Mouse (Mus musculus): ENCODE results near the gene Srpk3. TPM values are rescaled to one million over a fixed set of nuclear protein-coding genes. Genes with fewer than 3 reads are reported as not detected.
"Not testable (repeated sequence)": the region's sequence is repeated elsewhere in the genome, so short reads cannot be mapped to it uniquely, and the experiment has no call there.

The Srpk3 gene
- 1.5 and 1.6 TPM in 2 replicates for polyA plus RNA-seq (2016; fragmentation: Nextera tagmentation; extraction: Ambion mirVana)

DNA sequence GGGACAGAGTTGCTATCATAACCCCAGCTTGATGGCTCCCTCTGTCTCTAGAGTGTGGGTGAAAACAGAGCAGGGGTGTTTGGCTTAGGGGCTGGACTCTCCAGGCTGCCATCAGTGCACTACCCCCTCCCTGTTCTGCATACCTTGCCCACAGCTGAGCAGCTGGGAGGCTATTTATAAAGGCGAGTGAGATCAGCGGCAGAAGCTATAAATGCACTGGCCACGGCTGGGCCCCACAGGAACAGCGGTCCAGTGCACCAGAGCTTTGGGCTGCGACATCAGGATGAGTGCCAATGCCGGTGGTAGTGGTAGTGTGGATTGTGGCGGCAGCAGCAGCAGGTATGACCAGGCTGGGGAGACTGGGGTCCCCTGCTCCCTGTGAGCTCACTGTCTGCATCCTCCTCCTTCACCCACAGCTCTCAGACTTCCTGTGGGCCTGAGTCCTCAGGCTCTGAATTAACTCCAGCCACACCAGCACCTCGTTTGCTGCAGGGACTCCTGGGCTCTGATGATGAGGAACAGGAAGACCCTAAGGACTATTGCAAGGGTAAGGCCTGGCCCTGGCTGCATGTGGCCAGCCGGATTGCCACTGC is at the start of gene Srpk3:
TSS of gene Srpk3 (plus strand) at position 238 of the 593 bp plus-strand sequence.
- Histone ChIP-seq H3K27me3 (ENCODE audit: low read depth, poor library complexity, severe bottlenecking) (no peaks in the 10 kb centered on the region), H3K4me3 (no peak within 1 kb of the TSS), H3K9me3 (replicated peaks) (no peaks in the 10 kb centered on the region; the same call in 1 of the 2 replicates), H3K4me1 (0 out of 2 replicates have a peak, but pooled peaks cover 3% of the 10 kb centered on the region), H3K36me3 (peaks cover 35% of the 10 kb centered on the region), H3K27ac (replicated peaks) (no peak within 1 kb of the TSS)
- no peak for DNase-seq (ENCODE audit: low spot score)
- WGBS = 66% methylated on average over 9 of the region's 9 CpGs

DNA sequence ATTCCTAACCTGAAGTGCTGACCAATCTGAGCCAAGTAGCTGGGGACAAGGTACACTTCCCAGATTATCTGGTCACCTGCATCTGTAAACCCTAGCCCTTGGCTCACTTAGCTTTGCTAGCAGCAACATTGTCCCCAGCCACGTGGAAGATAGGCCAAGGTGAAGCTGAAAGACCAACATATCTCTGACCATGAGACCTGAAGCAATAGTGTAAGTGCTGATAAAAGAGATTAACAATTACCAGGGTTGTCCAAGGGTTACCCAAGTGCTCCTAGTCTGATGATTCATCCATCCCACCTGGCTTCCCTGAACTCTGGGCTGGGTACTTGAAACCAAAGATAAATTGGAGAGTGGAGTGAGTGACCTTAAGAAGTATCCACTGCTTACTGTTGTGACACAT is 43.3 kb upstream of the Srpk3 start:
- no peak overlapping the region for H3K4me3 ChIP-seq
- peaks cover 7% of the 10 kb centered on the region; the same call in 1 of the 2 replicates for H3K36me3 ChIP-seq
- H3K27ac ChIP-seq (replicated peaks) = no peak overlapping the region
- no peak for DNase-seq (ENCODE audit: low spot score)
- no peaks in the 10 kb centered on the region for H3K4me1 ChIP-seq
- H3K27me3 ChIP-seq (ENCODE audit: low read depth, poor library complexity, severe bottlenecking) = no peaks in the 10 kb centered on the region
- no peaks in the 10 kb centered on the region for H3K9me3 ChIP-seq (replicated peaks)
- 43% methylated on average over 1 of the region's 1 CpGs for WGBS

DNA sequence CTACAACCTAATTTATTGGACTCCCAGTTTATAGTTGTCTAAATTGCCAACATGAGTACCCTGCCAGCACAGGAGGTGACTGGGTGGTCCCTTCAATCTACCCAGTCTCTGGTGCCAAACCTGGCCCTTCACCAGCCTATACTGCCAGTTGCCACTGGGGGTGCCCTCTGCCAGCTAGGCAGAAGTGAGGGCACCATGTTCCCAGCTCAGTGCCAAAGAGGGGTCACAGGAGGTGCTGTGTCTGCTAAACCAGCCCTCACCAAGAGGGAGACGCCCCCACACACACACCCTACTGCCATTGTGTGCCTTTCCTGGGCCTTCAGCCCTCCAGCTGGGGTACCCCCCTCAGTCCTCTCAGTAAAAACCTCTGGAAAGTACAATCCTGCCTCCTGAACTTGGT is 36.0 kb upstream of the Srpk3 start:
- DNase-seq (ENCODE audit: low spot score) = no peak
- no peaks in the 10 kb centered on the region; the same call in 1 of the 2 replicates for H3K27me3 ChIP-seq (ENCODE audit: low read depth, poor library complexity, severe bottlenecking)
- 58% methylated on average over 1 of the region's 1 CpGs for WGBS
- no peak overlapping the region for H3K4me3 ChIP-seq
- H3K4me1 ChIP-seq = no peaks in the 10 kb centered on the region
- no peak overlapping the region for H3K27ac ChIP-seq (replicated peaks)
- no peaks in the 10 kb centered on the region for H3K9me3 ChIP-seq (replicated peaks)
- H3K36me3 ChIP-seq = no peaks in the 10 kb centered on the region

DNA sequence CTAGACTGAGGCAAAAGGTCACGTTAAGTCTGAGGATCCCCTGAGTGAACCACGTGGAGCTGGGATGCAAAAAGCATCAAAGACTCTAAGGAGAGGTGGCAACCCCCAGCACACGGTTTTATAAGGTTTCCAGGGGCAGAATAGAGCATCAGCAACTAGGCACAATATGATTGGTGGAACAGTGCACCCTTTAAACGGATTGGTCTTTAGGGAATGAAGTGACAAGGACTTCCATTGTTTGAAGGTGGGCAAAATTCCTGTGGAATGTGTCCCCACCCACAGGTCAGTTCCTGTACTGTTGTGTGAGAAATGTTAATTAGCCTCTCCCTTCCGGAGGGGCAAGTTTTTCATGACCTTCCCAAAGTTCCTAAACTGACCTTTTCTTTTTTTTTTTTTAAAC is 35.1 kb upstream of the Srpk3 start:
- no peaks in the 10 kb centered on the region for H3K9me3 ChIP-seq (replicated peaks)
- 74% methylated on average over 5 of the region's 5 CpGs for WGBS

DNA sequence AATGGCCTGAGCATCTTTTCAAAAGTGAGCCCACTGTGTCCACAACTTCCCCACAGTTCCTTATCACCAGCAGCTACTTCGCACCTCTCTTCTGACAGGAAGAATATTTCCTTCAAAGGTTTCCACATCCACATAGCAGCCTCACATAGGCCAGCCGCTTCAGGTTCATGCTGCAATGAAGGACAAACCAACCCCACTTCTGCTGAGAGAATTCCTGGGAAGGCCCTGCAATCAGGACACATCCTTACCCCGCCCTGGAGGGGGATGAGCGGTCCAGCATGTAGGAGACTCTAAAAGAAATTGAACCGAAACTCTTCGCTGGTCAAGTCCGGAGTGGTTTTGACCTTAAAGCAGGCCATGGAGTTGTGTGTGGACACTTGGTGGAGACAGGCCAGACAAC is 34.4 kb upstream of the Srpk3 start:
- H3K4me1 ChIP-seq; H3K4me3 ChIP-seq; H3K27ac ChIP-seq (replicated peaks); H3K27me3 ChIP-seq (ENCODE audit: low read depth, poor library complexity, severe bottlenecking); H3K36me3 ChIP-seq; DNase-seq (ENCODE audit: low spot score); H3K9me3 ChIP-seq (replicated peaks): not testable (repeated sequence)
- WGBS = 94% methylated on average over 7 of the region's 7 CpGs

More for the DNA sequence above, 35.1 kb upstream of the Srpk3 start:
- no peaks in the 10 kb centered on the region for H3K4me1 ChIP-seq
- no peaks in the 10 kb centered on the region for H3K36me3 ChIP-seq
- H3K27ac ChIP-seq (replicated peaks) = no peak overlapping the region
- DNase-seq (ENCODE audit: low spot score) = no peak
- no peak overlapping the region for H3K4me3 ChIP-seq
- H3K27me3 ChIP-seq (ENCODE audit: low read depth, poor library complexity, severe bottlenecking) = no peaks in the 10 kb centered on the region; the same call in 1 of the 2 replicates

DNA sequence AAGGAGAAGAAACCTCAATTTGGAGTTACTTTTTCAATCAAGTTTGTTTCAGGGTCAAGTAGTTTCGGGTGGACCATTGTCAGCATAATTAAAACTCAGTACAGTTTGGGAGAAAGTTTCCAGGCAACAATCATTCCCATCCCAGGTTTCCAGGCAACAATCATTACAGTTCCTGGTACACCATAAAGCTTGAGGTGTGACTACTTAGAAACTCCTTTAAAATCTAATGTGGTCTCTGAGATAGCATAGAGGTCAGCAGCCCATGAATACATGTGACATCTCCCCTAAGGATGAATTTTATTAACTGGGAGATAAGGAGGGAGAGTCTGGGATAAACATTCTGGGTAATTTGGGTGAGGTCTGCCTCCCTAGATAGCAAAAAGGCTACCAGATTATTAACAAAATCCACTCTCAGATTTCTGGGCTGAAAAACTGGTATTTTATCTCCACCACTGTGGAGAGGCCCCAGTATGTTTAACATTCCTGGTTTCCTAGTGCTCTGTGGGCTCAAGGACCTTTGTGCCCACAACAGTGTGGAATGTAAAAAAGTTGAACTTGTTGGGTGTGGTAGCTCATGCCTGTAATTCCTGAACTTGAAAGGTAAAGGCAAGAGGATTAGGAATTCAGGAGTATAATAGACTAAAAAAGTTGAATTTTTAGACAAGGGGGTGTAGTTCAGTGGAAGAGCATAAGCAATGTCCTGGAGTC is 29.3 kb upstream of the Srpk3 start:
- H3K4me3 ChIP-seq = no peak overlapping the region
- H3K9me3 ChIP-seq (replicated peaks) = no peaks in the 10 kb centered on the region
- DNase-seq (ENCODE audit: low spot score) = no peak
- WGBS = 72% methylated on average over 1 of the region's 1 CpGs
- H3K27me3 ChIP-seq (ENCODE audit: low read depth, poor library complexity, severe bottlenecking) = no peaks in the 10 kb centered on the region
- no peaks in the 10 kb centered on the region for H3K4me1 ChIP-seq
- H3K36me3 ChIP-seq = no peaks in the 10 kb centered on the region
- H3K27ac ChIP-seq (replicated peaks) = no peak overlapping the region

DNA sequence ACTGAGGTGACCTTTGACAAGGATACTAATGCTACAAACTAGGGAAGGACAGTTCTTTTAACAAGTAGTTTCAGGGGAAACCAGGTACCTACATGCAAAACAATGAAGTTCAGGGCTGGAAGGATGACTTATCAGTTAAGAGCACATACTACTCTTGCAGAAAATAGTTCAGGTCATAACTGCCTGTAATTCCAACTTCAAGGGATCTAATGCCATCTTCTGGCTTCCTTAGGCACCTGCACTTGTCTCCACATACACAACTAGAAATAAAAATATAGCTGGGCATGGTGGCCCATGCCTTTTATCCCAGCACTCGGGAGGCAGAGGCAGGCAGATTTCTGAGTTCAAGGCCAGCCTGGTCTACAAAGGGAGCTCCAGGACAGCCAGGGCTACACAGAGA is 25.2 kb upstream of the Srpk3 start:
- Histone ChIP-seq H3K27ac (replicated peaks) (no peak overlapping the region), H3K4me1 (no peaks in the 10 kb centered on the region), H3K9me3 (replicated peaks) (no peaks in the 10 kb centered on the region), H3K27me3 (ENCODE audit: low read depth, poor library complexity, severe bottlenecking) (no peaks in the 10 kb centered on the region), H3K4me3 (no peak overlapping the region), H3K36me3 (no peaks in the 10 kb centered on the region)
- 91% methylated on average over 1 of the region's 1 CpGs for WGBS
- no peak for DNase-seq (ENCODE audit: low spot score)

DNA sequence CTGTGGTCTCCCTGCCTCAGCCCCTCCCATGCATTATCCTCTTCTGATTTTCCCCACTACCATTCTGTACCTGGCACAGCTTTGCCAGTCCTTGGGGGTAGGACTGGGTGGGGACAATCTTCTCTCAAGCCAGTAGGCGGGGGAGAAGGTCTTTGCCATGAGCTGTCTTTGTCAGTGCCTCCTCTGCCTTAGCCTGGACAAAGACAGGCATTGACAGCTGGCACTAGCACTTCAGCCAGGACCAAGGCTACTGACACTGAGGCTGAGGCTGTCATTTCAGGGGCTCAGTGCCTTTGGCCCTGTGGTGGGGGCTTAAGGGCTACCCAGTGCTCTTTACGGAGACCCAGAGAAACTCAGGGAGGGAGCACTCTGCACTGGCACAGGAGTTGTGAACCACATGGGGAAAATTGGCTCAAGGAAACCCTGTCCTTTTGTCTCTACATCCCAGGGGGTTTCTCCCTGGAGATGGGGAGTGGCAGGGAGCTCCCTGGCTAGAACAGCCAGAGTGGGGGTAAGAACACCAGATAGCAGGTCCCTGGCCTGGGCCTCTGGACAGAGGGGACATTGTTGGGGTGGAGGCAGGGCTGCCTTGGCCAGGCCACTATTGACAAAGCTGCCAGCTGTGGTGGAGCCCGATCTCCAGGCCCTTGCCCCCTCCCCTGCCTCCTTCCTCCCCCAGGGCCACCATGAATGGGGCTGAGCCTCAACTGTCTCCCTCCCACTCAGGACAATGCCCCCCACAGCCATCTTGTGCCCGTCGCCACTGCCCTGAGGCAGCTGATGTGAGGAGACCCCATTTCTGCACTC is 17.7 kb upstream of the Srpk3 start, which contains the start of gene Plxnb3:
TSS of gene Plxnb3 (plus strand) at position 757 of the 807 bp plus-strand sequence.
- no peak within 1 kb of the TSS for H3K27ac ChIP-seq (replicated peaks)
- no peaks in the 10 kb centered on the region for H3K4me1 ChIP-seq
- whole genome bisulfite sequencing = 66% methylated on average over 5 of the region's 5 CpGs
- no peak for DNase-seq (ENCODE audit: low spot score)
- no peaks in the 10 kb centered on the region for H3K36me3 ChIP-seq
- H3K9me3 ChIP-seq (replicated peaks) = no peaks in the 10 kb centered on the region
- H3K4me3 ChIP-seq = no peak within 1 kb of the TSS
- H3K27me3 ChIP-seq (ENCODE audit: low read depth, poor library complexity, severe bottlenecking) = peaks cover 26% of the 10 kb centered on the region

DNA sequence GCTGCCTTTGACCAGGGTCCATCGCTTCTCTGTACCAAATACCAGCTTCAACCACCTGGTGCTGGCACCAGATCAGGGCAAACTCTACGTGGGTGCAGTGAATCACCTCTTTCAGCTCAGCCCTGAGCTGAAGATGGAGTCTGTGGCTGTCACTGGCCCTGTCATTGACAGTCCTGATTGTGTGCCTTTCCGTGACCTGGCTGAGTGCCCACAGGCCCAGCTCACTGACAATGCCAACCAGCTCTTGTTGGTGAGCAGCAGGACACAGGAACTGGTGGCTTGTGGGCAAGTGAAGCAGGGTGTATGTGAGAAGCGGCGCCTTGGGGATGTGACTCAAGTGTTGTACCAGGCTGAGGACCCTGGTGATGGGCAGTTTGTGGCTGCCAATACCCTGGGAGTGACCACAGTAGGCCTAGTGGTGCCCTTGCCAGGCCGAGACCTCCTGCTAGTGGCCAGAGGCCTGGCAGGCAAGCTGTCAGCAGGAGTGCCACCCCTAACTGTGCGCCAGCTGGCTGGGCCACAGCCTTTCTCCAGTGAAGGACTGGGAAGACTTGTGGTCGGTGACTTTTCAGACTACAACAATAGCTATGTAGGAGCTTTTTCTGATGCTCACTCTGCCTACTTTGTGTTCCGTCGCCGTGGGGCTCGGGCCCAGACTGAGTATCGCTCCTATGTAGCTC is 15.5 kb upstream of the Srpk3 start:
- 88% methylated on average over 13 of the region's 13 CpGs for WGBS
- Histone ChIP-seq H3K27me3 (ENCODE audit: low read depth, poor library complexity, severe bottlenecking) (peaks cover 26% of the 10 kb centered on the region), H3K4me1 (no peaks in the 10 kb centered on the region), H3K4me3 (no peak overlapping the region), H3K9me3 (replicated peaks) (no peaks in the 10 kb centered on the region), H3K27ac (replicated peaks) (no peak overlapping the region), H3K36me3 (no peaks in the 10 kb centered on the region)
- DNase-seq (ENCODE audit: low spot score) = no peak

DNA sequence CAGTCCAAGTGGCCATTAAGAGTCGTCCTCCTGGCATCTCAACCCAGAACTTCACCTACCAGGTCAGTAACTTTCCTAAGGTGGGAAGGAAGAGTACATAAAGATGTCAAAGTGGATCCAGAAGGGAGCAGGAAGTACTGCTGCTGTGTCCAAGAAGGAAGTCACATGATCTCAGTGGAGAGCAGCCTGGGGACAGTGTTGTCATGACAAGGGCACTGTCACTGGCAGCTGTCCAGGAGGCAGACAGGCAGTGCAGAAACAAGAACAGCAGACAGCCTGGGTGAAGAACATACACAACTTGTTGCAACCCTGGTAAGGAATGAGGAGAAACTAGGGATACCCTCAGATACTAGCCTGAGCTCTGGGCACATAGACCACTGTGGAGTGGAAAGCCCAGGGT is 8.9 kb upstream of the Srpk3 start:
- DNase-seq (ENCODE audit: low spot score) = no peak
- Histone ChIP-seq H3K4me3 (no peak overlapping the region), H3K27ac (replicated peaks) (no peak overlapping the region), H3K27me3 (ENCODE audit: low read depth, poor library complexity, severe bottlenecking) (no peaks in the 10 kb centered on the region), H3K36me3 (no peaks in the 10 kb centered on the region), H3K4me1 (no peaks in the 10 kb centered on the region), H3K9me3 (replicated peaks) (0 out of 2 replicates have a peak, but pooled peaks cover 5% of the 10 kb centered on the region)
- 75% methylated on average over 1 of the region's 1 CpGs for WGBS

DNA sequence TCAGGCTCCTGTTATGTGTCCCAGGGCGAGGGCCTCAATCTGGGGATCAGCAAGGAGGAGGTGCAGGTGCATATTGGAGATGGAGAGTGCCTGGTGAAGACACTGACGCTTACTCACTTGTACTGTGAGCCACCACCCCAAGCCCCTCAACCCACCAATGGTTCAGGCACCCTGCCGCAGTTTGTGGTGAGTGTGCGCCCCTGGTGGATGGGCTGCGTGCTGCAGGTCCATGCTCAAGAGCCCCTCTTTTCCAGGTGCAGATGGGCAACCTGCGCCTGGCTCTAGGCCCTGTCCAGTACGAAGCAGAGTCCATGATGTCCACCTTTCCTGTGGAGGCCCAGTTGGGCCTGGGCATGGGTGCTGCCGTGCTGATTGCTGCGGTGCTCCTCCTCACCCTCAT is 6.9 kb upstream of the Srpk3 start:
- H3K36me3 ChIP-seq = no peaks in the 10 kb centered on the region
- no peak overlapping the region for H3K4me3 ChIP-seq
- H3K27ac ChIP-seq (replicated peaks) = no peak overlapping the region
- H3K4me1 ChIP-seq = no peaks in the 10 kb centered on the region
- WGBS = 57% methylated on average over 9 of the region's 9 CpGs
- peak; percentile 13 for DNase-seq (ENCODE audit: low spot score)
- H3K27me3 ChIP-seq (ENCODE audit: low read depth, poor library complexity, severe bottlenecking) = no peaks in the 10 kb centered on the region
- H3K9me3 ChIP-seq (replicated peaks) = peaks cover 5% of the 10 kb centered on the region; the same call in 1 of the 2 replicates

DNA sequence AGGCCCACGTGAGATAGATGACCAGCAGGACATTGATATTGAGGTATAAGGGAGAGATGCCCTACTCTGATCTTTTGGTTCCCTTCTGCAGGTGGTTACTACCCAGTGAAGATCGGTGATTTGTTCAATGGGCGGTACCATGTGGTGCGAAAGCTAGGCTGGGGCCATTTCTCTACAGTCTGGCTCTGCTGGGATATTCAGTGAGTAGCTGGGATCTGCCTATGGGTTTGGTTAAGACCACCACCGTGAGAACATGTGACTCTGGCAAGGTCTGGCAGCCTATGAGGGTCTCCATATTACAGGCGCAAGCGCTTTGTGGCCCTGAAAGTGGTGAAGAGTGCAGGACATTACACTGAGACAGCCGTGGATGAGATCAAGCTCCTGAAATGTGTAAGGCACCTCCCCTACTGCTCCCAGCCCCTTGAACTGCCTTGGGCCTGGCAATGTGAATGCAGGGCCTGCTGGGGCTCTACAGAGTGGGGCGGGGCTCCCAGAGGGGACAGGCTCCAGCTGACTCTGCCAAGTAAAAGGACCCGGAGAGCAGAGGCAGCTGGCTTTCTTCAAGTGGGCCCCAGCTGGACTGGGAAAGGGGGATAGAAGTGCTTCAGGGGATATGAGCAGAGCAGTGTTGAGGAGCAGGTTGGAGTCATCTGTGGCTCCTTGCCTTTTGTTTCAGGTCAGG is 738 bp downstream of the Srpk3 start:
- H3K4me3 ChIP-seq = no peak overlapping the region
- no peaks in the 10 kb centered on the region; the same call in 1 of the 2 replicates for H3K9me3 ChIP-seq (replicated peaks)
- 76% methylated on average over 10 of the region's 10 CpGs for WGBS
- no peak overlapping the region for H3K27ac ChIP-seq (replicated peaks)
- no peaks in the 10 kb centered on the region for H3K27me3 ChIP-seq (ENCODE audit: low read depth, poor library complexity, severe bottlenecking)
- 0 out of 2 replicates have a peak, but pooled peaks cover 3% of the 10 kb centered on the region for H3K4me1 ChIP-seq
- peaks cover 42% of the 10 kb centered on the region for H3K36me3 ChIP-seq
- peak; percentile 19 for DNase-seq (ENCODE audit: low spot score)
